Mouse (Mus musculus) lung, postnatal 0 days (tissue): ENCODE data around the gene Dscaml1. TPM values are rescaled to one million over a fixed set of nuclear protein-coding genes. Genes with fewer than 3 reads are reported as not detected.

ENCODE experiments used
- ATAC-seq: fragments of 200-750 bp; cut with Nextera tagmentation; 2 replicates; pipeline ENCODE4 v1.8.0; 2017; ENCODE audit warnings: moderate library complexity
- DNase-seq: peaks from one replicate; pipeline ENCODE4 v3.0.0-alpha.2; 2016; ENCODE audit warnings: low spot score
- H3K27ac ChIP-seq: fragments of 300-500 bp; sonication (generic); 2 replicates; pipeline ENCODE4 v1.5.1; 2014; ENCODE audit warnings: antibody characterized with exemption, mild to moderate bottlenecking, low read length, mixed read lengths
- H3K27me3 ChIP-seq: fragments of 300-500 bp; sonication (generic); replicated peaks from 2 replicates; pipeline ENCODE4 v1.6.1; 2014; ENCODE audit warnings: low read length, mixed read lengths; ENCODE audit not compliant: insufficient read depth
- H3K36me3 ChIP-seq: fragments of 300-500 bp; sonication (generic); 2 replicates; pipeline ENCODE4 v1.6.1; 2014; ENCODE audit warnings: low read length, mixed read lengths; ENCODE audit not compliant: insufficient read depth
- H3K4me1 ChIP-seq: fragments of 300-500 bp; sonication (generic); 2 replicates; pipeline ENCODE4 v1.6.1; 2014; ENCODE audit warnings: antibody characterized with exemption, low read depth, low read length, mixed read lengths; ENCODE audit not compliant: insufficient read depth
- H3K4me2 ChIP-seq: fragments of 300-500 bp; sonication (generic); replicated peaks from 2 replicates; pipeline ENCODE4 v1.6.1; 2014; ENCODE audit warnings: low read depth, mild to moderate bottlenecking, low read length, moderate library complexity, mixed read lengths
- H3K4me3 ChIP-seq: fragments of 300-500 bp; sonication (generic); 2 replicates; pipeline ENCODE4 v1.5.1; 2014; ENCODE audit warnings: low read depth, low read length
- H3K9ac ChIP-seq: fragments of 300-500 bp; sonication (generic); replicated peaks from 2 replicates; pipeline ENCODE4 v1.6.1; 2014; ENCODE audit warnings: low read depth, mild to moderate bottlenecking
- H3K9me3 ChIP-seq: fragments of 300-500 bp; sonication (generic); 2 replicates; pipeline ENCODE4 v1.6.1; 2016; ENCODE audit warnings: low read length, mixed read lengths
- CTCF ChIP-seq: IDR thresholded peaks from 2 replicates; pipeline ENCODE4 v1.5.1; 2016; ENCODE audit warnings: antibody characterized with exemption, mild to moderate bottlenecking
- EP300 ChIP-seq: IDR thresholded peaks from 2 replicates; pipeline ENCODE4 v1.6.1; 2016; ENCODE audit warnings: antibody characterized with exemption, mild to moderate bottlenecking, control low read depth
- WGBS: fragments of 180-500 bp; shearing (Covaris S2); extraction: QIAGEN DNeasy Blood & Tissue Kit; methylation state at CpG from one replicate; pipeline ENCODE4 v1.1.7; 2014; 5-methylcytosine and 5-hydroxymethylcytosine counted together
- polyA plus RNA-seq: library from polyadenylated mRNA; unstranded; fragments of >200 nt; fragmentation: Nextera tagmentation; extraction: Ambion mirVana; gene quantifications from 2 replicates; pipeline ENCODE4 v1.2.1, GENCODE M21; 2015

Gene Dscaml1
- polyA plus RNA-seq, 1 experiment from 2014 or later, result 0.16 TPM

DNA sequence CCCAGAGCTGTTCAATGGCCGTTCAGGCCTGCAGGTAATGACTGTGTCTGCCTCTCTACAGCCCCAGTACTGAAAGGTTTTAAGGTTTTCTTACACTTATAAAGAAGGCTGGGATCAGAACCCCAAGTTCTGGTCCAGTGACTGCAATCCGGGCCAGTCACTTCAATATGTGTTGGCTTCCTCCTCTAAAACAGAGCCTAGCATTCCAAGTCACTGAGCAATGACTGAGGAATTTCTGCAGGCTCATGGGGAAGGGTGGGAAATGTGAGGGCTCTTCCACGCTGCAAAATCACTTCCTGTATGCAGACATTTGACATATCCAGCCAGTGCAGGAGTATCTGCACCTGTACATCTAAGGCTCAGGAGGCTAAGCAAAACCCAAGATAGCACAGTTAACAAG is 233.8 kb downstream of the Dscaml1 start:
- no peak for ATAC-seq
- Histone ChIP-seq H3K4me1 (no peaks in the 10 kb centered on the region), H3K27ac (no peak overlapping the region), H3K9ac (no peak overlapping the region), H3K4me3 (no peak overlapping the region), H3K9me3 (no peaks in the 10 kb centered on the region), H3K36me3 (no peaks in the 10 kb centered on the region), H3K4me2 (no peak overlapping the region), H3K27me3 (no peaks in the 10 kb centered on the region)
- WGBS, result 42% methylated on average over 3 of the region's 3 CpGs
- no peak for DNase-seq
- no peak for TF ChIP-seq CTCF
- TF ChIP-seq EP300, result no peak

- H3K27me3 ChIP-seq, result no peaks in the 10 kb centered on the region
- 79% methylated on average over 5 of the region's 5 CpGs for WGBS
- H3K27ac ChIP-seq, result no peak overlapping the region
- H3K4me2 ChIP-seq, result no peak overlapping the region
- H3K4me1 ChIP-seq, result no peaks in the 10 kb centered on the region
- no peaks in the 10 kb centered on the region for H3K9me3 ChIP-seq
- DNase-seq (no peak), ATAC-seq (no peak)
- H3K9ac ChIP-seq, result no peak overlapping the region
- no peaks in the 10 kb centered on the region for H3K36me3 ChIP-seq
- H3K4me3 ChIP-seq, result no peak overlapping the region
- TF ChIP-seq EP300 (no peak), CTCF (no peak)
These were observed 236.0 kb downstream of the Dscaml1 start for GRCm38 (mm10) chr9:45662471-45662870.

- DNase-seq (no peak), ATAC-seq (no peak)
- Histone ChIP-seq H3K4me3 (no peak overlapping the region), H3K27ac (no peak overlapping the region), H3K27me3 (no peaks in the 10 kb centered on the region), H3K36me3 (no peaks in the 10 kb centered on the region), H3K4me2 (no peak overlapping the region), H3K9ac (no peak overlapping the region), H3K4me1 (no peaks in the 10 kb centered on the region), H3K9me3 (no peaks in the 10 kb centered on the region)
- 59% methylated on average over 16 of the region's 16 CpGs for WGBS
- TF ChIP-seq EP300, result no peak
- no peak for TF ChIP-seq CTCF
These were observed 237.2 kb downstream of the Dscaml1 start for GRCm38 (mm10) chr9:45663386-45664315.

- Histone ChIP-seq H3K27ac (no peak overlapping the region), H3K4me2 (no peak overlapping the region), H3K36me3 (no peaks in the 10 kb centered on the region), H3K9ac (no peak overlapping the region), H3K4me3 (no peak overlapping the region), H3K9me3 (no peaks in the 10 kb centered on the region), H3K27me3 (no peaks in the 10 kb centered on the region), H3K4me1 (no peaks in the 10 kb centered on the region)
- TF ChIP-seq CTCF, result no peak
- TF ChIP-seq EP300, result no peak
- no peak for DNase-seq
- 66% methylated on average over 6 of the region's 6 CpGs for WGBS
- no peak for ATAC-seq
These were observed 237.9 kb downstream of the Dscaml1 start for GRCm38 (mm10) chr9:45664326-45664725.

DNA sequence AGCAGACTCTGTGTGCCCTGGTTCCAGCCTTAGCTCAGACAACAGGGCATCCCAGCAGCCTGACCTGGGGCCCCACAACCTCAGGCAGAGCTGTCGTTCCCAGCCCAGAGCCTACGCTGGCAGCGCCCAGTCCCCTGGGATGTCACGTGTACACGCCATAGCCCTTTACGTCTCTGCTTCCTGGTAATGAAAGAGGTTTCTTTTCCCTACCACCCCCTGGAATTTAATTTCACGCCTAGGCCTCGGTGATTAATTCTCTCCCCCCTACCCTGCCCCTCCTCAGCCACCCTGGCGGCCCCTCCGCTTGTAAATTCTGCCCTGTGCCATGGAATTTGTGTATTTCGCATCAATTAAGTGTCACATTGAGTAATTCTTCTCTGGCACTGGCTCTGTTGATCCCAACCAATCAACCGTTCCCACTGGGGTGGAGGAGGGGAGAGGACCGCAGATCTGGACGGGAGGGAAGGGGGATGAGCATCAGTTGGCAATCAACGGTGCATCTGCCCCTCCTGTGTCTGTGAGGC is 238.5 kb downstream of the Dscaml1 start:
- TF ChIP-seq CTCF (no peak), EP300 (no peak)
- DNase-seq, result no peak
- 44% methylated on average over 15 of the region's 15 CpGs for WGBS
- ATAC-seq, result no peak
- no peak overlapping the region for H3K4me2 ChIP-seq
- no peaks in the 10 kb centered on the region for H3K27me3 ChIP-seq
- H3K4me1 ChIP-seq, result no peaks in the 10 kb centered on the region
- no peak overlapping the region for H3K27ac ChIP-seq
- no peaks in the 10 kb centered on the region for H3K36me3 ChIP-seq
- H3K4me3 ChIP-seq, result no peak overlapping the region
- H3K9me3 ChIP-seq, result no peaks in the 10 kb centered on the region
- H3K9ac ChIP-seq, result no peak overlapping the region

DNA sequence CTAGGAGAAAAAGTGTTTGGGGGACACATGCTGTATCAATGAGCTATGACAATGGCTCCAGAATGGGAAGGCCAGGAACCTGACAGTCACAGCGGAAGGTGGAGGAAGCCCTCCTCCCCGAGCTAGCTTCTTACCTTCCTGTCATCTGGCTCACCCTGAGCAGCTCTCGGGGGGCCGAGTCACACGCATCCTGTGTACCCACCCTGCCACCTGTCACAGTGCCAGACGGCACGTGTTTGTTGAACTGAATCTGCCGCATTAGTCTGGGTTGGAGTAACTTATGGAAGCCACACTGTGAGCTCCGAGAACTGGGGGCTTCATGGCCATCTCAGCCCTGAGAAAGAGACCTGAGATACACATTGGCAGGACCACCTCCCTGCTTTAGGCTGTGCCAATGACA is 249.5 kb downstream of the Dscaml1 start:
- no peaks in the 10 kb centered on the region for H3K4me1 ChIP-seq
- TF ChIP-seq EP300 (no peak), CTCF (no peak)
- 73% methylated on average over 9 of the region's 9 CpGs for WGBS
- H3K4me3 ChIP-seq, result no peak overlapping the region
- H3K4me2 ChIP-seq, result no peak overlapping the region
- DNase-seq (no peak), ATAC-seq (no peak)
- H3K27ac ChIP-seq, result no peak overlapping the region
- no peaks in the 10 kb centered on the region for H3K9me3 ChIP-seq
- H3K27me3 ChIP-seq, result no peaks in the 10 kb centered on the region
- no peaks in the 10 kb centered on the region for H3K36me3 ChIP-seq
- no peak overlapping the region for H3K9ac ChIP-seq
